Mouse (Mus musculus): ENCODE measurements around the gene Sfxn2.

The Sfxn2 gene

GRCm38 (mm10) chr19:46625519-46625918 lies 52.4 kb downstream of the Sfxn2 start:
- DNase-seq (ENCODE audit: low read depth, low spot score): no peak

- DNase-seq (ENCODE audit: low read depth, low spot score): no peak
Measured at GRCm38 (mm10) chr19:46628403-46628802, 55.2 kb downstream of the Sfxn2 start.

- no peak for DNase-seq (ENCODE audit: low read depth, low spot score)
Measured at GRCm38 (mm10) chr19:46629807-46630206, 56.6 kb downstream of the Sfxn2 start.

- DNase-seq (ENCODE audit: low read depth, low spot score): no peak
Measured at GRCm38 (mm10) chr19:46631637-46632036, 58.5 kb downstream of the Sfxn2 start.

- DNase-seq (ENCODE audit: low read depth, low spot score): no peak
Measured at GRCm38 (mm10) chr19:46635766-46636165, 62.6 kb downstream of the Sfxn2 start.

GRCm38 (mm10) chr19:46637598-46637997 lies 64.4 kb downstream of the Sfxn2 start:
- no peak for DNase-seq (ENCODE audit: low read depth, low spot score)

GRCm38 (mm10) chr19:46639053-46639452 lies 65.9 kb downstream of the Sfxn2 start:
- no peak for DNase-seq (ENCODE audit: low read depth, low spot score)

- DNase-seq (ENCODE audit: low read depth, low spot score): no peak
Measured at GRCm38 (mm10) chr19:46639496-46639895, 66.3 kb downstream of the Sfxn2 start.

- no peak for DNase-seq (ENCODE audit: low read depth, low spot score)
Measured at GRCm38 (mm10) chr19:46640780-46641179, 67.6 kb downstream of the Sfxn2 start.

GRCm38 (mm10) chr19:46641420-46642085 lies 68.4 kb downstream of the Sfxn2 start:
- peak; percentile 80 for DNase-seq (ENCODE audit: low read depth, low spot score)

GRCm38 (mm10) chr19:46642136-46642753 lies 69.1 kb downstream of the Sfxn2 start:
- no peak for DNase-seq (ENCODE audit: low read depth, low spot score)

- DNase-seq (ENCODE audit: low read depth, low spot score): peak; percentile 83
Measured at GRCm38 (mm10) chr19:46643236-46643635, 70.1 kb downstream of the Sfxn2 start.

GRCm38 (mm10) chr19:46644343-46644792 lies 71.2 kb downstream of the Sfxn2 start:
- no peak for DNase-seq (ENCODE audit: low read depth, low spot score)

GRCm38 (mm10) chr19:46644793-46645602 lies 71.8 kb downstream of the Sfxn2 start:
- DNase-seq (ENCODE audit: low read depth, low spot score): peak; percentile 71

GRCm38 (mm10) chr19:46646041-46646481 lies 72.9 kb downstream of the Sfxn2 start:
- DNase-seq (ENCODE audit: low read depth, low spot score): peak; percentile 84

GRCm38 (mm10) chr19:46647254-46647653 lies 74.1 kb downstream of the Sfxn2 start:
- no peak for DNase-seq (ENCODE audit: low read depth, low spot score)

All from skeletal muscle tissue, adult 2 months (tissue).